Mouse (Mus musculus) liver, postnatal 0 days (tissue): Measurements from ENCODE around the gene Apex1.
A peak's percentile ranks its signal among the peaks of the same experiment; 100 is the strongest.

Source experiments
- CTCF ChIP-seq: sonication (generic); IDR thresholded peaks from 2 replicates; pipeline ENCODE4 v1.5.1; 2016; ENCODE audit warnings: antibody characterized with exemption, low read depth
- EP300 ChIP-seq: IDR thresholded peaks from 2 replicates; pipeline ENCODE4 v1.6.1; 2016; ENCODE audit warnings: antibody characterized with exemption, low read depth, mild to moderate bottlenecking

- peak; percentile 46 for TF ChIP-seq CTCF
- TF ChIP-seq EP300: 0 out of 2 replicates have a peak, but pooled peaks have one; percentile 31
Observed at GRCm38 (mm10) chr14:50955942-50956508, 31.3 kb downstream of the Apex1 start, which contains the start of gene Pnp2.
